Mouse (Mus musculus) small intestine, adult 10 weeks (tissue): Measurements from ENCODE around the gene Il6ra. TPM values are rescaled to one million over a fixed set of nuclear protein-coding genes. Genes with fewer than 3 reads are reported as not detected.

Source experiments
- polyA plus RNA-seq: library from polyadenylated mRNA; stranded (reverse); fragments of 350-450 nt; fragmentation: Illumina TruSeq; extraction: RNeasy Lipid Tissue Mini Kit (QIAGEN cat#74804); gene quantifications from one replicate; pipeline ENCODE4 v1.2.3, GENCODE M21; 2014; ENCODE audit warnings: low replicate concordance

Il6ra gene
- polyA plus RNA-seq = 1.8 TPM

GRCm38 (mm10) chr3:89912543-89913391 lies at the start of gene Il6ra:
Il6ra (minus strand) TSS chr3:89913196.

GRCm38 (mm10) chr3:89830815-89831591 lies 82.0 kb downstream of the Il6ra start, which contains the start of gene She:
She (plus strand) TSS chr3:89831370.

Other genes starting within 250 kb of the Il6ra start
- 4.4 TPM for gene Adar, start 198.2 kb downstream of the Il6ra start, polyA plus RNA-seq
- 0.33 TPM for gene Chrnb2, start 148.6 kb downstream of the Il6ra start, polyA plus RNA-seq
- gene Ube2q1, start 139.6 kb downstream of the Il6ra start, polyA plus RNA-seq = 69.1 TPM
- 2.5 TPM for gene She, start 81.8 kb downstream of the Il6ra start, polyA plus RNA-seq
- gene Atp8b2, start 50.3 kb upstream of the Il6ra start, polyA plus RNA-seq = 4.0 TPM
- 26.7 TPM for gene Hax1, start 85.6 kb upstream of the Il6ra start, polyA plus RNA-seq
- 86.9 TPM for gene 4933434E20Rik, start 138.4 kb upstream of the Il6ra start, polyA plus RNA-seq
- 60.7 TPM for gene Ubap2l, start 139.4 kb upstream of the Il6ra start, polyA plus RNA-seq
- gene Tpm3, start 159.5 kb upstream of the Il6ra start, polyA plus RNA-seq = 255 TPM
- gene Nup210l, start 190.9 kb upstream of the Il6ra start, polyA plus RNA-seq = 0.07 TPM